Mouse (Mus musculus): Measurements from ENCODE around the gene Fam83c.
"Not testable (repeated sequence)": the region's sequence is repeated elsewhere in the genome, so short reads cannot be mapped to it uniquely, and the experiment has no call there.

Fam83c gene

GRCm38 (mm10) chr2:155834732-155835131 lies at the start of gene Fam83c:
Gene Fam83c, minus strand, starts transcription at chr2:155834854.
- no peak for DNase-seq (ENCODE audit: low read depth, low spot score)

- no peak for DNase-seq (ENCODE audit: low read depth, low spot score)
Observed at GRCm38 (mm10) chr2:155882087-155882486, 47.4 kb upstream of the Fam83c start.

GRCm38 (mm10) chr2:155878964-155879876 lies 44.6 kb upstream of the Fam83c start:
- DNase-seq (ENCODE audit: low read depth, low spot score), result peak; percentile 54

- DNase-seq (ENCODE audit: low read depth, low spot score), result peak; percentile 38
Observed at GRCm38 (mm10) chr2:155873636-155874035, 39.0 kb upstream of the Fam83c start.

- no peak for DNase-seq (ENCODE audit: low read depth, low spot score)
Observed at GRCm38 (mm10) chr2:155872930-155873507, 38.4 kb upstream of the Fam83c start.

- peak; percentile 71 for DNase-seq (ENCODE audit: low read depth, low spot score)
Observed at GRCm38 (mm10) chr2:155872486-155872885, 37.8 kb upstream of the Fam83c start.

GRCm38 (mm10) chr2:155869772-155870171 lies 35.1 kb upstream of the Fam83c start:
- DNase-seq (ENCODE audit: low read depth, low spot score), result no peak

GRCm38 (mm10) chr2:155868320-155868719 lies 33.7 kb upstream of the Fam83c start:
- DNase-seq (ENCODE audit: low read depth, low spot score), result no peak

- no peak for DNase-seq (ENCODE audit: low read depth, low spot score)
Observed at GRCm38 (mm10) chr2:155863301-155863867, 28.7 kb upstream of the Fam83c start.

- DNase-seq (ENCODE audit: low read depth, low spot score), result peak; percentile 47
Observed at GRCm38 (mm10) chr2:155862573-155863300, 28.1 kb upstream of the Fam83c start.

GRCm38 (mm10) chr2:155861581-155861980 lies 26.9 kb upstream of the Fam83c start:
- DNase-seq (ENCODE audit: low read depth, low spot score), result no peak

GRCm38 (mm10) chr2:155860102-155860501 lies 25.4 kb upstream of the Fam83c start:
- no peak for DNase-seq (ENCODE audit: low read depth, low spot score)

- DNase-seq (ENCODE audit: low read depth, low spot score), result no peak
Observed at GRCm38 (mm10) chr2:155852536-155852935, 17.9 kb upstream of the Fam83c start.

GRCm38 (mm10) chr2:155850120-155850519 lies 15.5 kb upstream of the Fam83c start:
- no peak for DNase-seq (ENCODE audit: low read depth, low spot score)

- no peak for DNase-seq (ENCODE audit: low read depth, low spot score)
Observed at GRCm38 (mm10) chr2:155849464-155849863, 14.8 kb upstream of the Fam83c start.

- peak; percentile 93 for DNase-seq (ENCODE audit: low read depth, low spot score)
Observed at GRCm38 (mm10) chr2:155848291-155848690, 13.6 kb upstream of the Fam83c start.

GRCm38 (mm10) chr2:155846930-155847329 lies 12.3 kb upstream of the Fam83c start:
- no peak for DNase-seq (ENCODE audit: low read depth, low spot score)

GRCm38 (mm10) chr2:155838961-155839360 lies 4.3 kb upstream of the Fam83c start:
- no peak for DNase-seq (ENCODE audit: low read depth, low spot score)

- no peak for DNase-seq (ENCODE audit: low read depth, low spot score)
Observed at GRCm38 (mm10) chr2:155837961-155838360, 3.3 kb upstream of the Fam83c start.

- not testable (repeated sequence) for DNase-seq (ENCODE audit: low read depth, low spot score)
Observed at GRCm38 (mm10) chr2:155832087-155832486, 2.6 kb downstream of the Fam83c start.

- no peak for DNase-seq (ENCODE audit: low read depth, low spot score)
Observed at GRCm38 (mm10) chr2:155831302-155831701, 3.4 kb downstream of the Fam83c start.

GRCm38 (mm10) chr2:155830841-155831240 lies 3.8 kb downstream of the Fam83c start:
- no peak for DNase-seq (ENCODE audit: low read depth, low spot score)
